Mouse (Mus musculus) small intestine, adult 2 months (tissue): ENCODE results near the gene Map4k2.

ENCODE experiments used
- CTCF ChIP-seq: fragments of 200-500 bp; IDR thresholded peaks from 2 replicates; pipeline ENCODE4 v1.5.1; 2012; ENCODE audit warnings: low read depth, mild to moderate bottlenecking, control low read depth, inconsistent platforms, low read length, moderate library complexity, mixed read lengths; ENCODE audit not compliant: insufficient replicate concordance, insufficient read length; ENCODE audit errors: extremely low read depth
- POLR2A ChIP-seq: fragments of 200-500 bp; IDR thresholded peaks from 2 replicates; pipeline ENCODE4 v1.6.1; 2012; ENCODE audit warnings: low read depth, mild to moderate bottlenecking, control low read depth, inconsistent platforms, low read length, moderate library complexity

DNA sequence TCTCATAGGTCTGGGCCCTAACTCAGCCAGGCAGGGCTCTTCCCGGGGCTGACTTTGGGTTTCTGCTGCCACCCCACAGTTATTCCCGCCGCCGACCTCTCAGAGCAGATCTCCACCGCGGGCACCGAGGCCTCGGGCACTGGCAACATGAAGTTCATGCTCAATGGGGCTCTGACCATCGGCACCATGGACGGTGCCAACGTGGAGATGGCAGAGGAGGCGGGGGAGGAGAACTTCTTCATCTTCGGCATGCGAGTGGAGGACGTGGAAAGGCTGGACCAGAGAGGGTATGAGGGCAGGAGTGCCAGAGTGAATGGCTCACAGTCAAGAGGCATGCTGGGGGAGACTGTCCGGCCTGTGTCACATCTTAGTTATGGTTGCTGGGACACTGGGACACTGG, 52.7 kb downstream of the Map4k2 start:
- TF ChIP-seq POLR2A (no peak), CTCF (no peak)
